Mouse (Mus musculus): Measurements from ENCODE around the gene Taar4.

Taar4 gene

DNA sequence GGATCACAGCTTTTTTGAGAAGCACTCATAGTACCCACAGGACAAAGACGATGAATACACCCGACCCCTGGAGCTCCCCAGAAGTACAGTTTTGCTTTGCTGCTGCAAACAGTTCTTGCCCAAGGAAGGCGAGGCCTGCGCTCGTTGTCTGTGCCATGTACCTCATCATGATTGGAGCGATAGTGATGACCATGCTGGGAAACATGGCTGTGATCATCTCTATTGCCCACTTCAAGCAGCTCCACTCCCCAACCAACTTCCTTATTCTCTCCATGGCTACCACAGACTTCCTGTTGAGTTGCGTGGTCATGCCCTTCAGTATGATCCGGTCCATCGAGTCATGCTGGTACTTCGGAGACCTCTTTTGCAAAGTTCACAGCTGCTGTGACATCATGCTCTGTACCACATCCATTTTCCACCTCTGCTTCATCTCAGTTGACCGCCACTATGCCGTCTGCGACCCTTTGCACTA, at the start of gene Taar4:
Taar4 (plus strand) TSS at position 51 of the 472 bp plus-strand sequence.
- DNase-seq = no peak

DNA sequence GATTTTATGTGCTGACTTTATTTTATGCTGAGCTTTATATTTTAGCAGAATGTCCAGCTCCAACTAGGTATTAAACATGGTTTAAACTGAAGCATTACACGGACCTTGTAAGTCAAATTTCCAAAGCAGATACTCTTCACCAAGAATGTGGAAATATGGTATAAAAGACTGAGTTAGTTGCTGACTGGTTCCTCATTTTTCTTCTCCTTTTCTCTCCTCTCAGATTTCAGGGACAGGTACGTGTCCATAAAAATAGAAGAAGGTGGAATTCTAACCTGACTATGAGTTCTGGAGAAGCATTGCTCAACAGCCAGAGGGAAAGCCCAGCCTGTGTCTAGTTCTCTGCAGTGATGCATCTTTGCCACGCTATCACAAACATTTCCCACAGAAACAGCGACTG, 40.2 kb upstream of the Taar4 start, which contains the start of gene Taar1:
Taar1 (plus strand) TSS at position 301 of the 400 bp plus-strand sequence.
- DNase-seq = no peak

DNA sequence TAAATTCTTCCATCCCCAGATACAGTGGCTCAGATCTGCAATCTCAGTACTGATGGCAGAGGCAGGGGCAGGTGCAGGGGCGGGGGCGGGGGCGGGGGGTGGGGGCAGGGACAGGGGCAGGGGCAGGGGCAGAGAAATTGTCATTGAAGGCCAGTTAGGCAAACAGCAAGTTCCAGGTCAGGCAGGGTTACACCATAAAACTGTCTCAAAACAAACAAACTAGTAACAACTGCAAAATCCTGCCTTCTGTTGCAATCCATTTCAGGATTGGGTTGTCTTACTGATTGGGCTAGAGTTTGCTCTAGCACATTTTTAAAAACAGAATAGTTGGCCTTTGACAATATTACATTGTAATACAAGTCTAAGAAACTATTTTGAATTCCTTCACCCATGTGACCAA, 37.8 kb upstream of the Taar4 start:
- DNase-seq = no peak

DNA sequence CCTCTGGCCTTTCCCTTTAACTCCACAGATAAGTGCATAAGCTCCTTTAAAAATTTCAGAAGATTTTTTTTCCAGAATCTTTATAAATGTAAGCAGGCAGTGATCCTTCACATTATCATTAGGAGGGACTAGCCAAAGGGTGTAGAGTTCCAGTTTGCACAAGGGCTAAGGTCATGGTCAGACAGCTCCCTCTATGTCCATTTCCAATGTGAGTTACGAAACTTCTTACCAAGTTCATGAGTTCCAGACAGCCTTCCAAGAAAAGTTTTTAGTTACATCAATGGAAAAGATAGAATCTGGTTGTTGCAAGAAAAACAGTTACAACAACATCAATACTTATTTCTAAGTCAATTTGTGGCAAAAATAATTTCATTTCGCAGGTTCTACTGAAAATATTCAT, 36.4 kb upstream of the Taar4 start:
- no peak for DNase-seq

DNA sequence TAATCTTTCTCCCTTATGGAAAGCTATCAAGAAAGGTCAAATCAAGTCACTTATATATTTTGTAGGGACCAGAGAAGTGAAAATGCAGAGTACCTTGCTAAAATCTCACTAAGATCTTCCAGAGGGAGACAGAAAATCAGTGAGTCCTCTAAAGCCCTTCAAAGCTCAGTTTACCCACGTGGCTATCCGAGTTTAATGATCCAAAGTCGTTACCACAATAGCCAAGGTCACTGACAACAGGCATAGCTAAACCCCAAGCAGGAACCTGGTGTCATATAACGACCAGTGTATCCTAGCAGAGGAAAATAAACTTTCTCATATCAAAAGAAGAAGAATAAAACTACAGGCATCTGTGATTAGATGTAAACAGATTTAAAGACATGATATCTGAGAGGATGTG, 22.7 kb upstream of the Taar4 start:
- no peak for DNase-seq

DNA sequence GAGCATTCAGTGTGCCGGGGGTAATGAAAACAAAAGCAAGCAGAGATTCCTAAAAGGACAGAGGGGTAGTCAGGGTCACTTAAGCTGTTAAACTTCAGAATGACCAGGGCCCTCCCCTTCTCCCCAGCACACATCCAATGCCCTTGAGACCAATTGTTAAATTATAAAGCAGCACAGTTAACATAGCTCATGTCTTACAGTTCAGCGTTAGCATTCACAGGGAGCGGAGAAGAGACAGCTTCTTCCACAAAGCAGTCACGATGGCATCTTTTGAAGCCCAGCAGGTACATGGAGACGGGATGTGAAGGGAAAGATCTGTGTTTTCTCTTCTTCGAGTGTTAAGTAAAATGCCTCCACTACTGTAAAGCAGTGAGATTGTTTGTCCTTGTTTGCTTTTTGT, 22.0 kb upstream of the Taar4 start, which contains the start of gene Taar2:
Taar2 (plus strand) TSS at position 261 of the 400 bp plus-strand sequence.
- DNase-seq = no peak

DNA sequence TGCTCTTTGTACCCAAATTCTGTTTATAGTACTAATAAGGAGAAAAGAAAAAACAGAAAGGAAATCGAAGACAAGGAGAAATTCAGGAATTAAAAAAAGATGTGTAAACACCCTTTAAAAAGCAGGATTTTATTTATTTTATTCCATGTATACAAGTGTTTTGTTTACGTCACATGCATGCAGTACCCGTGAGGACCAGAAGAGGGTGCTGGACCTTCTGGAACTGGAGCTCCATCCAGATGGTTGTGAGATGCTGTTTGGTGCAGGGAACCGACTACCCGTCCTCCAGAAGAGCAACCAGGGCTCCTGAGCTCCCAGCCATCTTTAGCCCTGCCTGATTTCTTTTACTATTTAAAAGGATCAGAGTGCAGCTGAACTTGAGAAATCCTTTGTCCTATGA, 17.8 kb upstream of the Taar4 start:
- DNase-seq = no peak

DNA sequence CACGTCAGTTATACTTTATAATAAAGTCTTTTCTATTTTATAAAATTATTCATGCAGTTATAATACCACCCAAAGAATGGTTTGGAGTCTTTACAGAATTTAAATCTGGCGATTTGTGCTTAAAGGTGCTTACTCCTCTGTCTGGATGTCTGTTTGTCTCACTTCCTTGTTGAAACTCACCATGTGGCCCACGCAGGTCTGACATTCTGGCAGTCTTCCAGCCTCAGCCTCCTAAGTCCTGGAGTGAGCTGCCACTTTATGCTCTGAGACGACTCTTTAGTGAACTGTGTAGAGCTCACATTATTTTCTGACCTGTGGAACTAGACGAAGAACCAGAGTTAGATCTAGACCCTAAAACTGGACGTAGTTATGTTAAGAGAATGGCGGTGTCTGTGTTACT, 12.3 kb upstream of the Taar4 start:
- peak; percentile 21 for DNase-seq

DNA sequence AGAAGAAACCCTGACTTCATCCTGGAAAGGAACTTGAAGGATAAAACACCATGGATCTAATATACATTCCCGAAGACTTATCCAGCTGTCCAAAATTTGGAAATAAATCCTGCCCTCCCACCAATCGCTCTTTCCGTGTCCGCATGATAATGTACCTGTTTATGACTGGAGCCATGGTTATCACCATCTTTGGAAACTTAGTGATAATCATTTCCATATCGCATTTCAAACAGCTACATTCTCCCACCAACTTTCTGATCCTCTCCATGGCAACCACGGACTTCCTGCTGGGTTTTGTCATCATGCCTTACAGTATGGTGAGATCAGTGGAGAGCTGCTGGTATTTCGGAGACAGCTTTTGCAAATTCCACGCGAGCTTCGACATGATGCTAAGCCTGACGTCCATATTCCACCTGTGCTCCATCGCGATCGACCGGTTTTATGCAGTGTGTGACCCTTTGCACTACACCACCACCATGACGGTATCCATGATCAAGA, 10.7 kb upstream of the Taar4 start, which contains the start of gene Taar3:
Taar3 (plus strand) TSS at position 51 of the 498 bp plus-strand sequence.
- no peak for DNase-seq

DNA sequence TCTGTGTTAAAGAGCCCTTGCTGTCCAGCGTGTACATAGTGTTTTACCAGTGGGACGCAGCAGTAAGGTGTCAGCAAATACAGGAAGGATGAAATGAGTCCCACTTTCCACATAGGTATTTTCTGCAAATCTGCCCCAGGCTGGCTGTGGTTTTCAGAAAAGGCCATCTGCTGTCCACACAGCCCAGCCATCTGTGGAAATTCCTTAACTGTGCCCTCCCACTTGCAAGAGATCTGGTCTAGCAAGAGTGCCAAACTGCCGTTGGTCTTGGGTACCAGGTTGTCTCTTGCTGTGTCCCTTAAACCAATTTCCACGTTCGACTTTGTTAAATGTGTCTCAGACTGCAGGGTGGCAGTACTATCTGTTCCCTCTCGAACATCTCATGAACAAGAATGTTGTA, 8.6 kb upstream of the Taar4 start:
- no peak for DNase-seq

DNA sequence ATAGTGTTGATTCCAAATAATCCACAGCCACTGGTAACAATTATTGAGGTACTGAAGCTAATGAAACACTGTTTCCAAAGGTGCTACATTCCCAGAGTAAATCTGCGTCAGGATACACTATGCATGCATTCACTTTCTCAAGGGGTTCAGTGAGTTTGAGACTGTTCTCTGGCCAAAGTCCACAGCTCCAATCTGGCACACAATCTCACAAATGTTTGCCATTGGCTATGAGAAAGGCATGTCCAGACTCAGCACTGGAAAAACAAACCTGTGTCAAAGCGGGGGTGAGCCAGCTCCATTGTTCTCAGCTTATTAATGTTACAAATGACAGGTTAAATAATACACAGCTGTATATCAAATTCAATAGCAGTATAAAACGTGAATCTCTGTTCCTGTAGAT, 1.2 kb upstream of the Taar4 start:
- peak; percentile 5 for DNase-seq

DNA sequence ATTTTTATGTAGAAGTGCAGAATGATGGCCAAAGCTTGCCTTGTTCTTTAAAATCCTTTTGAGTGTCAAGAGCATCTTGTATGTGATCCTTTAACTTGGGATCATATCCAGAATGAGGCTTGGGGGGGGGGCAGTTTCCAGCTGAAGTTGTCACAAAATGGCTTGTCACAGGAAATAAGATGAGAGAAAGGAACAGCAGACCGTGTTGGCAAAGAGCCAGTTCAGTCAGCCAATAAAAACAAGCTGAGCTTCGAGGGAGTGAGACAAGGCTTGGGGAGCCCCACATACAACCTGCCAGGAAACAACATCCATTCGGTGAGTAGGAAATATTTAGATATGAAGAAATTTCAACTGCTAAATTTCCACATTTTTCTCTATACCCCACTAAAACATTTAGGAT, 3.1 kb downstream of the Taar4 start:
- DNase-seq = peak; percentile 7

DNA sequence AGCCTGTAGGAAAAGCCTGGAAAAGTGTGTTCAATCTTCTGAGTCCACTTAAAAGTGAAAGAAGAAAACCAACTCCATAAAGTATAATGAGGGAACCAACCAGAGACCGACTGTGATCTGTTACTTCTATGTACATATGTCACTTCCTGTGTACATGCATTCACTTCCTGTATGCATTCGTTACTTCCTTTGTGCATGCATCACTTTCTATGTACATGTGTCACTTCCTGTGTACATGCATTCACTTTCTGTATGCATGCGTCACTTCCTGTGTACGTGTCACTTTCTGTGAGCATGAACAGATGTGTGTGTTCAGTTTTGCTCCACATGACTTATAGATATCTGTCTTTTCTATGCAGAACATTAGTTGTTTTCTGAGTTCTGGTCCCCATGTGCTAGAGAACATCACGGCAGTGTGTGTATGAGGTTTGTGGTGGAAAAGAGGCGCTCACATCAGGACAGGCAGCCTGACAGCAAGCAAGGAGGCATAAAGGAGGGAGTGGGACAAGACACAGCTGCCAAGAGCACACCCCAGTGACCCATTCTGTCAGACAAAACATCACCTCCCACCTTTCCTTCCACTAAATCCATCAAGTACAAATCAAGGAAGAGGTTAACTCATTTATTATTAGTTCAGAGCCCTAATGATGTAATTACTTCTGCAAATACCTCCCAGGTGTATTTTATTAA, 4.8 kb downstream of the Taar4 start:
- DNase-seq = no peak

DNA sequence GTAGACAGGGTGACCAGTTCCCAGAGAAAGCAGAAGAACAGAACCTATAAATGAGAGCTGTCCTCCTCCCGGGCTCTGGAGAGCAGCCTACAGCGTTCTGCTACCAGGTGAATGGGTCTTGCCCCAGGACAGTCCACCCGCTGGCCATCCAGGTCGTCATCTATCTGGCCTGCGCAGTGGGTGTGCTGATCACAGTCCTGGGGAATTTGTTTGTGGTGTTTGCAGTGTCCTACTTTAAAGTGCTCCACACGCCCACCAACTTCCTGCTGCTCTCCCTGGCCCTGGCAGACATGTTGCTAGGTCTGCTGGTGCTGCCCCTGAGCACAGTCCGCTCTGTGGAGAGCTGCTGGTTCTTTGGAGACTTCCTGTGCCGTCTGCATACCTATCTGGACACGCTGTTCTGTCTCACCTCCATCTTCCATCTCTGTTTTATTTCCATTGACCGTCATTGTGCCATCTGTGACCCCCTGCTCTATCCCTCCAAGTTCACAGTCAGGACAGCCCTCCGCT, 10.4 kb downstream of the Taar4 start, which contains the start of gene Taar5:
Taar5 (plus strand) TSS at position 51 of the 510 bp plus-strand sequence.
- no peak for DNase-seq

DNA sequence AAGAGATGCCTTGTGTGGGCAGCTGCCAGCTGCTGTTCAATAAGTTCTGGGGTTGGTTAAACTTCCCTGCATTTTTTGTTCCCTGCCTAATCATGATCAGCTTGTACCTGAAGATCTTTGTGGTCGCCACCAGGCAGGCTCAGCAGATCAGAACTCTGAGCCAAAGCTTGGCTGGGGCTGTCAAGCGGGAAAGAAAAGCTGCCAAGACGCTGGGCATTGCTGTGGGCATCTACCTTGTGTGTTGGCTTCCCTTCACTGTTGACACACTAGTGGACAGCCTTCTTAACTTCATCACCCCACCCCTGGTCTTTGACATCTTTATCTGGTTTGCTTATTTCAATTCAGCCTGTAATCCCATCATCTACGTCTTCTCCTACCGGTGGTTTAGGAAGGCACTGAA, 11.0 kb downstream of the Taar4 start:
- no peak for DNase-seq

DNA sequence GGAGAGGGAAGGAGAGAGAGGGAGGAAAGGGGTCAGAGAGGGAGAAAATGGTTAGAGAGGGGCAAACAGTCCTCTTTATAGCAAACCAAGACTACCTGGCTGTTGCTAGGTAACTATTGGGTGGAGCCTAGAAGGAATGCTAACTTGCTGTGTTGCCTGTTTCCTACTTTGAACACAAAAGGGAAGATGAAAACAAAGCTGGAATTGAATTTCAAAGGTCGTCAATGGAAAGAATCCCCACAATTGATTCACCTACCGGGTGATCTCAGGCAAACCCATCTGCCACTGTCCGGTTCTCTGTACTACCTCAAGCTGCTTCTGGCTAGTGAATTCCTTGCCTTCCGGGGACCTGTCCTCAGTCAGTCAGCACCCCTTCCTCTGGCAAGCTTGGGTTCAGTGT, 17.7 kb downstream of the Taar4 start:
- DNase-seq = no peak

DNA sequence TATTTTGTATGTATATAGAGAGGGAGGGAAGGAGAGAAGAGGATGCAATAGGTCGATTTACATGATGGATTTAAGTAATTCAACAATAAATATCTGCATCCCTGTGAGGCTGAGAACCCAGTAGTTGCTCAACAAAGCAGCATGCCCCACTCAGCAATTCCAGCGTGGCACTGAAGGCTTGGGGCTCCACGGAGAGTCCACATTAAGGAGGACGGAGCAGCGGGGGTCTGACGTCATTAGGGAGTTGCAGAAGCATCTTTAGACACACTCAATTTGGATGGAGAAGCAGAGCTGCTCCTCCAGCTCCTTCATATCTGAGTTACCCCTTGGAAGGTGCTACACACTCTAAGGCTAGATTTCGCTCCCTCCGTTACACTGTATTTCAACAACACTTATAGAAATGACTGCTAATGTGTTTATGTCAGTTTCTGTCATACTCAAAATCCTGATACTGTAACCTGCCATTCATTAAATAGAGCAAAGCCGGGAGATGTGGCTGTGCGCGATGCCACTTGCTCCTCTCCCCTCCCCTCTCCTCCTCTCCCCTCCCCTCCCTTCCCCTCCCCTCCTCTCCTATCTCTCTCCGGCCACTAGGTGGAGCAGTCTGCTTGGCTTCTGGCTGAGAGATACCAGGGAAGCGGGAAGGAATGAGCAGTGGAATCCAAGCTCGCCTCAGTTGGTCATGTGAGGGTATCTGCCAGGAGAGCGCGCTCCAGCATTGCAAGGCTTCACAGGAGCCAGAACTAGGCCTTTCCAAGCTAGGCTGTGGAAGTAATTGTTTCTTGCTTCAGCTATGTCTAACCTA, 18.8 kb downstream of the Taar4 start:
- DNase-seq = peak; percentile 81

DNA sequence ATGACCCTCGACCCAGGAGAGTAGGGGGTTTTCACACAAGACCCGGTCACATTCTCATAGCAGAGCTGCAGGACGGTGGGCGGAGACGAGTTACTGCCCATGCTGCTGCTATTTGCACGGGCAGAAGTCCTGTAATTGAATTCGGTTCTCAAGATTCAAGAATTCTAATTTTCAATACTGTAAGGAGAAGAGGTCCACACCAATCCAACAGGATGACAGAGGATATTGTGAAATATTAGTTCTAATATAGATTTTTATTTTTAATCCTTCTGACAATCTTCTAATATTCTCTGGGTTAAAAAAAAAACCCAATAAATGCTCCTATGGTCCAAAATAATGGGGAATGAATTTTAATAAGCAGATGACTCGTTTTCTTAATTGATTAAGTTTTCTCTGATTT, 25.3 kb downstream of the Taar4 start, which contains the start of gene Taar6:
Taar6 (minus strand) TSS at position 101 of the 400 bp plus-strand sequence.
- no peak for DNase-seq

DNA sequence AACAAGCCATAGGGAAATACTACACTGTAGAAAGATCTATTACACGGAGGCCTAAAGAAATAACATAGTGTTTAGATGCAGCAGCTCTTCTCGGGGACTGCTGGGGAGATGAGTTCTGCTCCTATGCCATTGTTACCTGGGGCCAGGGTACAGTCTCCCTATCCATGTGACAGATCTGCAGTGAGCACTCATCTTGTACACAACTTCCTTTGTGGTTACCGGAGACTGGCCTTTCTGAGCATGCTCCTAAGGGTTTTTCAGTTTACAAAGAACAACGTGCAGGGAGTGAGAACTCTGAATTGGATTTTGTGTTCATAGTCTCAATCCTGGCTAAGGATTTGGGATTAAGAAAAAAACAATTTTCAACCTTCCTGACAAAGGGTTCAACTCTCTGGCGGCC, 26.1 kb downstream of the Taar4 start:
- no peak for DNase-seq

DNA sequence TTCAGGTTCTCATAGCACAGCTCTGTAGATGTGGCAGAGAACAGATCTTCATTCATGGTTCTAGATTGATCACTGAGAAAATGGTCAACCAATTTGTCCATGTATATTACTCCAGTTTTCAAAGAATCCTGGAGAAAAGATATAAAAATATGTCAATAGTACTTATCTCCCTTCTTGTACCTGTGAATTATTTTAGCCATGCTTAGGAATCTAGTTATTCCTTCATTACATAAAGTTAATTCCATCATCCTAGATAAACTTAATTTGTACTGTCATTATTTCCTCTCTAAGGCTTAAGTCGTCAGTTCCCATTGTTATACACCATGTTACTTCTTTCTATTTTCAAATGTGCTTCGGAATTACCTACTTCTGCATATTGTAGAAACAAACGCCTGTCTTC, 33.1 kb downstream of the Taar4 start, which contains the start of gene Taar7a:
Taar7a (minus strand) TSS at position 101 of the 400 bp plus-strand sequence.
- DNase-seq = no peak

DNA sequence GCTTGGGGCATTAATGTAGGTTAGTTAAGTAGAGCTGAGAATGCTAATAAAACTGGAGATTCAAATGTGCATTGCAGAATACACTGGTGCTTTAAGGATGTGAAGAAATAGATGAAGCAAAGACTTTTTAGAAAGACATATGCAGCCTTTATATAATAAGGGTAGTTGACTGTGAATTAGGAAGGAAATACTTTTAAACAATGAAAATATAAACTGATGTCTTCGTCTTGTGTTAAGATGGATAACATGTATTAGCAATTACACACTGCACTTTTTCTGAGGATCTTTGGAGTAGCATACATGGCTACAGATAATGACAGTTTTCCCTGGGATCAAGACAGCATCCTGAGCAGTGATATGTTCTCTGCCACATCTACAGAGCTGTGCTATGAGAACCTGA, 39.3 kb downstream of the Taar4 start, which contains the start of gene Taar7b:
Taar7b (plus strand) TSS at position 301 of the 400 bp plus-strand sequence.
- DNase-seq = no peak

DNA sequence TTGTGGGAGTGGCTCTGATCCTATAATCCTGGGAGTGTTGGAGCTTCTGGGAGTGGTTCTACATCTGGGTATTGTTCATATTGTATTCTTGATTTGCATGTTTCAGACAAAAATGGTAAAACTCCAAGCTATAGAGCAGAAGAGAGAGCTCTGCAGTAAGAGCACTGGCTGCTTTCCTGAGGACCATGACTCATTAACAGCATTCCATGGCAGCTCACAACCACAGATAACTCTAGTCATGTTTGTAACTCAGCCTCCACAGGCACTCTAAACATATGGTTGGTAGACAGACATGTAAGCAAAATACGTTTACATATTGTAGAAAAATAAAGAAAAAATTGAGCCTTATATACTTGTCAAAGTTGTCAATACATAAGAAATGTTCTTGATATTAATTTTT, 46.1 kb downstream of the Taar4 start:
- no peak for DNase-seq

DNA sequence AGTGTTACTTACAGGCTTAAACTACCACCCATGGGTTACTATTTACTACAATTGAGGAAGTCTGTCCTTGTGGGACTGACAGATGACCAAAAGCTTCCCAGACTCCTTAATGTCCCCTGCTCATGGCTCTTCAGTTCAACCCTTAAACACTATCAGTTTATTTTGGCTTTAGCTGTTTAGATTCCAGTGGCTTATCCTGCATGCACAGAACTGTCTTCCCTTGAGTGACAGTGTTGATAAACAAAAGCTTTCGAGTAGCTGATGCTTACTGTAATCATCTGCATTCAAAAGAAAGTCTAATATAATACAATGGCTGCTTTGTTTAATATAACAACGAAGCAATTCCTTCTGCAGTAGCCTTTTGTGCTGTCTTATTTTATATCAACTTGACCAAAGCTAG, 46.7 kb downstream of the Taar4 start:
- no peak for DNase-seq
